Mouse (Mus musculus) CH12.LX (cell line): ENCODE measurements around the gene Rsl24d1. TPM values are rescaled to one million over a fixed set of nuclear protein-coding genes. Genes with fewer than 3 reads are reported as not detected.
"Not testable (repeated sequence)": the region's sequence is repeated elsewhere in the genome, so short reads cannot be mapped to it uniquely, and the experiment has no call there.

ENCODE experiments used
- DNase-seq: peaks from one replicate; pipeline ENCODE4 v3.0.0-alpha.2; 2013; ENCODE audit errors: extremely low read depth
- H3K27ac ChIP-seq: 2 replicates; pipeline ENCODE4 v1.5.1; 2012; ENCODE audit warnings: low read depth, mild to moderate bottlenecking, control low read depth, moderate library complexity; ENCODE audit not compliant: insufficient read depth
- H3K27me3 ChIP-seq: replicated peaks from 2 replicates; pipeline ENCODE3; 2012; ENCODE audit warnings: inconsistent platforms
- H3K36me3 ChIP-seq, 2 experiments: replicated peaks in 1 of 2; 2 replicates each; pipeline versions ENCODE3 to v1.6.1; 2012; ENCODE audit warnings: inconsistent platforms in 1 of 2, low read length in 1 of 2, mild to moderate bottlenecking in 1 of 2, mixed read lengths in 1 of 2, moderate library complexity in 1 of 2; ENCODE audit not compliant: control insufficient read depth in 1 of 2, insufficient read depth in 1 of 2
- H3K4me1 ChIP-seq, 2 experiments: 2 replicates each; pipeline ENCODE4 v1.6.1; 2012; ENCODE audit warnings: inconsistent platforms in 1 of 2, moderate library complexity in 1 of 2; ENCODE audit not compliant: insufficient read depth in 2 of 2, control insufficient read depth in 1 of 2
- H3K4me2 ChIP-seq: 2 replicates; pipeline ENCODE4 v1.6.1; 2012; ENCODE audit warnings: low read depth, mild to moderate bottlenecking, control low read depth; ENCODE audit not compliant: poor library complexity, insufficient read depth, severe bottlenecking
- H3K4me3 ChIP-seq, 3 experiments: fragments of 150-350 bp in 1 of 3; sonication (generic) in 1 of 3; replicated peaks in 1 of 3; 2 replicates each; pipeline versions ENCODE3 to v1.5.1; 2011 to 2012; ENCODE audit warnings: low read depth in 2 of 3, low read length in 2 of 3, mild to moderate bottlenecking in 2 of 3, moderate library complexity in 2 of 3, control low read depth in 1 of 3, improper control_type of control experiment in 1 of 3, inconsistent platforms in 1 of 3, mixed read lengths in 1 of 3; ENCODE audit not compliant: poor library complexity in 1 of 3
- H3K79me2 ChIP-seq: replicated peaks from 2 replicates; pipeline ENCODE4 v1.6.1; 2012; ENCODE audit warnings: mild to moderate bottlenecking, moderate library complexity; ENCODE audit not compliant: control insufficient read depth, poor library complexity, insufficient read depth, severe bottlenecking; ENCODE audit errors: extremely low read depth
- H3K9ac ChIP-seq: 2 replicates; pipeline ENCODE4 v1.6.1; 2012; ENCODE audit warnings: low read depth, mild to moderate bottlenecking, control low read depth, moderate library complexity; ENCODE audit not compliant: insufficient read depth
- H3K9me3 ChIP-seq: replicated peaks from 2 replicates; pipeline ENCODE3; 2012; ENCODE audit warnings: low read length, inconsistent platforms, mixed read lengths
- E2F4 ChIP-seq: IDR thresholded peaks from 2 replicates; pipeline ENCODE4 v1.6.1; 2011; ENCODE audit warnings: low read depth, low read length, improper control_type of control experiment; ENCODE audit not compliant: insufficient replicate concordance
- EP300 ChIP-seq: IDR thresholded peaks from 2 replicates; pipeline ENCODE4 v1.6.1; 2011; ENCODE audit warnings: low read length, improper control_type of control experiment
- JUND ChIP-seq: conservative IDR thresholded peaks from 2 replicates; pipeline ENCODE4 v1.6.1; 2011; ENCODE audit warnings: low read depth, low read length, improper control_type of control experiment
- MEF2A ChIP-seq: IDR thresholded peaks from 2 replicates; pipeline ENCODE4 v1.6.1; 2014; ENCODE audit warnings: low read depth, mild to moderate bottlenecking, inconsistent platforms, low read length, improper control_type of control experiment, borderline replicate concordance
- NELFE ChIP-seq: IDR thresholded peaks from 2 replicates; pipeline ENCODE4 v1.6.1; 2011; ENCODE audit warnings: low read depth, low read length, improper control_type of control experiment
- POLR2AphosphoS2 ChIP-seq: IDR thresholded peaks from 2 replicates; pipeline ENCODE4 v1.6.1; 2011; ENCODE audit warnings: low read depth, low read length, improper control_type of control experiment
- UBTF ChIP-seq: IDR thresholded peaks from 2 replicates; pipeline ENCODE4 v1.6.1; 2012; ENCODE audit warnings: low read depth, mild to moderate bottlenecking, inconsistent platforms, low read length, improper control_type of control experiment, moderate library complexity
- dilution Hi-C: fragments of 300-500 bp; cut with MboI; formaldehyde crosslinking; loops from 2 replicates; pipeline ENCODE4 v1.14.3; 2020; ENCODE audit warnings: low sequenced_read_pairs; ENCODE audit not compliant: extremely low pct_unique_long_range_greater_than_20kb, extremely low pct_ligation_motif_present
- in situ Hi-C: fragments of 300-500 bp; cut with MboI; formaldehyde crosslinking; loops from 3 replicates; pipeline ENCODE4 v1.14.3; 2019; ENCODE audit warnings: low sequenced_read_pairs, low pct_ligation_motif_present, low pct_unique_long_range_greater_than_20kb, mixed read lengths
- polyA plus RNA-seq: library from polyadenylated mRNA; unstranded; fragments of >175 nt; gene quantifications from 2 replicates; pipeline ENCODE4 v1.2.1, GENCODE M21; 2012; ENCODE audit warnings: low read depth; ENCODE audit not compliant: insufficient read length
- total RNA-seq, 2 experiments: library from RNA; depleted of rRNA; stranded (reverse); fragments of 300-350 nt in 1 of 2; fragments of >200 nt in 1 of 2; gene quantifications; 2 replicates each; pipeline ENCODE4 v1.2.3; 2012 to 2014

Rsl24d1 gene
- total and polyA plus RNA-seq, 3 experiments: 108 to 365 (median 202) TPM

DNA sequence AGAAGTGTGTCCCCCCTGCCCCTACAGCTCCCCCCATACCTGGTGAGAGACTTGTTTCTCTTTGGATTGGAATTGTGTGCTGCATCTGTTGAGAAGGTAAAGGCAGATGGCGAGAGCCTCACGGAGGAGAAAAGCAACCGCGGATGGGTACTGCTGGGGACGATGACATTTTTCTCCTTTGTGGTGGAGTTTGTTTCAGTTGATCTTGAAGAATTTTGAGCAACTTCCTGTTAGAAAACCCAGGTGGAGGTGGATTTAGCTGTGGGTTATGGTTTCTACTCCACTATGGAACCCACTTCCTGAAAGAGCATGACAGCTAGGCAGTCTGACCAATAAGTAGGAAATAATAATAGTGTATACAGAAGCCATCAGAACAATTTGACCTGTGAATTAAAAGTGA is 40.1 kb upstream of the Rsl24d1 start:
- dilution Hi-C loops: no loop called here
- Histone ChIP-seq H3K79me2 (no peaks in the 10 kb centered on the region; the same call in 1 of the 2 replicates), H3K4me2 (no peak overlapping the region), H3K27ac (no peak overlapping the region), H3K9ac (no peak overlapping the region), H3K4me1 (peaks cover 8 to 26% of the 10 kb centered on the region in 2 experiments), H3K4me3 (no peak overlapping the region), H3K9me3 (peaks cover 1% of the 10 kb centered on the region), H3K36me3 (peaks cover 6 to 53% of the 10 kb centered on the region in 2 experiments)
- in situ Hi-C loops: no loop called here
- no peak for DNase-seq
- TF ChIP-seq MEF2A (no peak), UBTF (no peak), EP300 (no peak), POLR2AphosphoS2 (no peak), NELFE (no peak)
- TF ChIP-seq, all 38 proteins: peak for 0
- no peaks in the 10 kb centered on the region for H3K27me3 ChIP-seq

DNA sequence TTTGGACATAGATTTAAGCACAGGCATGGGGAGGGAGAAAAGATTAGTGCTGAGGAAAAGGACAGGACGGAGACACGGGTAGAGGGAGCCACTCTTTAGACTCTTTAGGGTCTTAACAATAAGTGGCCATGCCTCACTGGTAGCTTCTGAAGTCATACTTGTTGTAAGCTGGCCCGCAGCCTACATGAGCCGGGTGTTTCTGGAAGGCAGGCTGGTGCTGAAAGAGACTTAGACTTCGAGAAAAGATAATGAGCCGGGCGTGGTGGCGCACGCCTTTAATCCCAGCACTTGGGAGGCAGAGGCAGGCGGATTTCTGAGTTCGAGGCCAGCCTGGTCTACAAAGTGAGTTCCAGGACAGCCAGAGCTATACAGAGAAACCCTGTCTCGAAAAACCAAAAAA is 33.9 kb upstream of the Rsl24d1 start:
- peaks cover 6 to 49% of the 10 kb centered on the region in 2 experiments for H3K36me3 ChIP-seq
- H3K9me3 ChIP-seq, H3K27me3 ChIP-seq, H3K4me3 ChIP-seq, DNase-seq, dilution Hi-C loops, H3K4me2 ChIP-seq, H3K79me2 ChIP-seq, H3K27ac ChIP-seq, H3K9ac ChIP-seq: not testable (repeated sequence)
- H3K4me1 ChIP-seq: peaks cover 5 to 26% of the 10 kb centered on the region in 2 experiments; a peak in 3 of 4 replicates
- in situ Hi-C loops: loop anchor here (25.0 kb wide), 1 partner anchor 317 kb away; no protein-coding TSS in a partner anchor

- peaks cover 5 to 31% of the 10 kb centered on the region in 2 experiments; a peak in 3 of 4 replicates for H3K4me1 ChIP-seq
- DNase-seq: no peak
- H3K4me2 ChIP-seq: no peak overlapping the region
- H3K79me2 ChIP-seq: no peaks in the 10 kb centered on the region
- peaks cover 7 to 50% of the 10 kb centered on the region in 2 experiments for H3K36me3 ChIP-seq
- in situ Hi-C loops (loop anchor here (25.0 kb wide), 1 partner anchor 318 kb away; no protein-coding TSS in a partner anchor), dilution Hi-C loops (no loop called here)
- no peaks in the 10 kb centered on the region for H3K27me3 ChIP-seq
- H3K9ac ChIP-seq: no peak overlapping the region
- no peak overlapping the region for H3K4me3 ChIP-seq
- TF ChIP-seq E2F4 (no peak), JUND (no peak)
- H3K27ac ChIP-seq: no peak overlapping the region
- no peaks in the 10 kb centered on the region for H3K9me3 ChIP-seq
Measured at GRCm38 (mm10) chr9:73079801-73080325, 33.4 kb upstream of the Rsl24d1 start.
